Mouse (Mus musculus) thymus, postnatal 4 days (tissue): Measurements from ENCODE around the gene Senp5.
A peak's percentile ranks its signal among the peaks of the same experiment; 100 is the strongest.
"Not testable (repeated sequence)": the region's sequence is repeated elsewhere in the genome, so short reads cannot be mapped to it uniquely, and the experiment has no call there.

Experiments
- DNase-seq: peaks from one replicate; pipeline ENCODE4 v3.0.0; 2021

Gene Senp5

DNA sequence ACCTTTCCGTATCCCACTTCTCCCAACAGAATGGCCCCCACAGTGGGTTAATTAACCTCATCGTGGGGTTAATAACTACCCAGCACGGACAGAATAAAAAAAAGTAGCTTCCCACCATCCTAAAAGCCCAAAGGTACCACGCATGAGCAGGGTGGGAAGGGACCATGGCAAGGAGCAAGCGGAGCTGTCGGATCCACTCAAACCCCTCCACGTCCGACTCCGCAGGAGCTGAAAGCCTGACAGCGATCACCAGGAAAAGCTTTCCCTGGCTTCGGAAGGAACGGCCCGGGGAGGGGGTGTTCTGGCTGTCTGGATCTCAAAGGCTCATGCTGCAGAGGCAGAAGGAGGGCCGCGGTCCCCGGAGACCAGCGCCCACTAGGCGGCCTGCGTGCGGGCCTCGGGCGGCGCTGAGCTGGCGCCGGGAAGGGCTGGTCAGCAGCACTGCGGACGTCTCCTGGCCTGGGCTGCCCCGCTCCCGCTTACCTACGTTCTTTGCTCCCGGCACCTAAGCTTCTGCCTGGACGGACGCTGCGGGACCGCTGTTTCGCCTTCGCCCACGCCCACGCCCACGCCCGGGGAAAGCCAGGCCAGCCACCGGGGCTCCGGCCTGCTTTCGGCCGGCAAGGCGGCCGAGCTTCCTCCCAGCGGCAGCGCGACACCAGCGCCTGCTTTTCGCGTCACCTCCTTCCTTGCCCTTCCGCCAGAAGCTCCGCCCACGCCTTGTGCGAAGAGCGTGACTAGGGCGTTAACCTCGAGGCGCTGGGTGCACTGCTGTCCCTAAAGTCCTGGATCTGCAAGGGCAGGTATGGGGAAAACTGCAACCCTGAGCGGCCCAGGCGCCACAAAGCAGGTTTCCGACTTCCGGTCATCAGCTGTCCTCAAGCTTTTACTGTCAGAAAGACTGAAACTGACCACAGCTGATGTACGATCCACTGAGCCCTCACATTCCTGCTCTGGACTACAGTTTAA is at the start of gene Senp5:
Gene Senp5 (minus strand): TSS at position 779 of the 969 bp plus-strand sequence.
- peak; percentile 93 for DNase-seq

DNA sequence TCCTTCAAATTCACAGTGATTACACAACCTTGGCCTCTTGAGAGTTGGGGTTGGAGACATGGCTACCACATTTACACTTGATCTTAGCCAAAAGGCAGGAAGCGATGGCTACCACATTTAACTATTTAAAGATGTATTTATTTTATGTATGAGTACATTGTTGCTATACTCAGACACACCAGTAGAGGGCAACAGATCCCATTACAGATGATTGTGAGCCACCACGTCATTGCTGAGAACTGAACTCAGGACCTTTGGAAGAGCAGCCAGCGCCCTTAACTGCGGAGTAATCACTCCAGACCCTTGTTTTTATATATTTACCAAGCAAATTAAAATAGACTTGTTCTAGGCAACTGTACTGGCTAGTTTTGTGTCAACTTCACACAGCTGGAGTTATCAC is 39.3 kb upstream of the Senp5 start:
- DNase-seq, result no peak

DNA sequence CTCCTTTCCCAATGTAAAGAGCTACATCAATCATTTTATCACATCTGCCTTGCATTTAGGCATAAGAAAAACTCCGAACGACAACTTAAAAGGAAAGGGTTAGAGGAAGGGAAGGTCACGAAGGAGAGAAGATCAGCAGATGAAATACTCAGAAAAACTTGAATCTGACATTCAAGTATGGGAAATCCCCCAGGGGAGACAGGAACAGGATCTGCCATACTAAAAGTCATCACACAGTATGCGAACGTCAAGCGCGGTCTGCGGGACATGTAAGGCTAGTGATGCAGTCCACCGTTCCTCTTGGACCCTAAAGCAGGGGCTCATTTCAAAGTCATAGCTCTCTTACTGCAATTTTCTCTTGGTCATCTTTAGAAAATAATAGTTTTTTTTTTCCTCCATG is 16.6 kb upstream of the Senp5 start:
- DNase-seq, result no peak

DNA sequence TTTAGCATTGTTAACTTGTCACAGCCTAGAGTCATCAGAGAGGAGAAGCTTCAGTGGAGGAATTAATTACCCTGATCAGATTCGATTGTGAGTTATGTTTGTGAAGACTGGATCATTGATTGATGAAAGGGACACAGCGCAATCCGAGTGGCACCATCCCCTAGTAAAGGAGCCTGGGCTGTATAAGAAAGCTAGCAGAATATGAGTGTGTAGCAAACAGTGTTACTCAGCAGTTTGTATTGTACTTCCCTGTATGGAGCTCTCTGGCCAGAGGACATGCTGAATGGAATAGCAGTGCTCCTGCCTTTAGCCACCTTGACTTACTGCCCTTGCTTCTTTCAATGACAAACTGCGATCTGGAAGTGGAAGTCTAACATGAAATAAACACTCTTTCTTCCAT is 7.2 kb upstream of the Senp5 start:
- DNase-seq, result no peak

DNA sequence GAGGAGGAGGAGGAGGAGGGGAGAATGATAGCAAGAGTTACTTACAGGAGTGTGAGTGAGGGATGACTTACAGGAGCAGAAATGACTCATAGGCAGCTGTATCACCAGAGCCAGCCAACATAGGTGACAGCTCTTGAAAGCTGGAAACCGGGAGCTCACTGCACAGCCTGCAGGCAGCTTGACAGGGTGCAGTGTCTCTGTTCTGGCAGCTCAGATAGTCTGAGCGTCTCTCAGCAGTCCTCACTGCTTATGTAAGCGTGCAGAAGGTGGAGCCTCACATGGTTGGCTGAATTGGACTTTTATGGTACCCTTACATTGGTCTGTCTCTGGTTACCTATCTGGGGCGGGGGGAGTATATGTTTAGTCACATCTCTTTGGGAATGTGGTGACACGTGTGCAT is 6.8 kb upstream of the Senp5 start:
- no peak for DNase-seq

DNA sequence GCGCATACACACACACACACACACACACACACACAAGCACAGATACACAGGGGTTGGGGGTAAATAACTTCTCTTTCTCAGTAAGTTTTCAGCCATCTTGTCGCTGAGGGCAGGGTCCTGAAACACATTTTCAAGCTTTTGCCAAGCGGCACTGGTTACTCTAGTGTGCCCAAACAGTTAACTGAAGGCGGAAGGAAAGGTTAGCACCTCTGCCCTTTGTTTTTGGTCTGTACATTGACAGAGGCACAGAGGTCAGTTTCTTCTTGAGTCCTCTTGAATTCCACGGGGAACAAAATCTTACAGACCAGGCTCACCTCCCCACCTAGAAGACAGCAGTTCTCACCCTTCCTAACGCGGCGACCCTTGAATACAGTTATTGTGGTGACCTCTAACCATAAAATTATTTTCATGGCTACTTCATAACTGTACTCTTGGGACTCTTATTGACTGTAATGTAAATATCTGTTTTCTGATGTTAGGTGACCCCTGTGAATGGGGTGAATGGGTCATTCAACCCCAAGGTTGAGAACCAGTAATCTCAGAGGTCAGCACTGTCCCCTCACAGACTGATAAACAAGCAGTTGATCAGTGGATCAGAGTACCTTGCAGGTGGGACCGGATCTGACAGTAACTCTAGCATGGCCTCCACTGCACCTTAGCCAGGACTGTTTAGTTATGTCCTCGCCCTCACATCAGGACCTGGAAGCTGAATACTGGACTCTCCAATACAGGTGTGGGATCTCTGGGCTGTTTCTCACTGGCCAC is 5.6 kb upstream of the Senp5 start:
- DNase-seq, result no peak

DNA sequence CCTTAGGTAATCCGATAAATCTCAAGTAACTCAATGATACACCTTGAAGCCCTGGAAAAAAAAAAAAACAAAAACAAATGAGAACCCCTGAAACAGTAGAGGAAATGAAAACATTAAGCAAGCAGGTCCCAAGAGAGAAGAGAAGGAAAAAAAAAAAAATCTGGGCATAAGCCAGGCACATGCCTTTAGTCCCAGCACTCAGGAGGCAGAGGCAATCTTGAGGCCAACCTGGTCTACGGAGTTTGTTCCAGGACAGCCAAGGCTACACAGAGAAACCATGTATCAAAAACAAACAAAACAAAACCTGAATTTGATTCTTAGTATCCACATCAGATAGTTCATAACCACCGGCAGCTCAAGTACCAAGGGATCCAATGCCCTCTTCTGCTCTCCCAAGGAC is 1.6 kb upstream of the Senp5 start:
- no peak for DNase-seq

DNA sequence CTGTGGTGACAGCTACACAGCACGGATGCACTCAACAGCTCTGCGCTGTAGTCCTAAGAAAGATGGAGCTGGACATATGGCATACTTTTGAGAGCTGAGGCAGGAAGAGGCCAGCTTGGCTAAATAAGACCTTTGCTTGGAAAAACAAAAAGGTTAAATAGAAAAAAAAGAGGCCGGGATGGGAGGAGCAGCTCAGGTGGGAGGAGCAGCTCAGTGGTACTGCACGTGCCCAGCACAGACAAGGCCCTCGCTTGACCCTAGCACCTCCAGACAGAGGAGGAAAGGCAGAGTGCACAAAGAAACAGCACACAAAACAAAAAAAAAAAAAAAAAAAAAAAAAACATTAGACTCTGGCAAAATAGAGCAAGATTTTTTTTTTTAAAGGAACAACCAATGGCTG is 6.7 kb downstream of the Senp5 start:
- no peak for DNase-seq

DNA sequence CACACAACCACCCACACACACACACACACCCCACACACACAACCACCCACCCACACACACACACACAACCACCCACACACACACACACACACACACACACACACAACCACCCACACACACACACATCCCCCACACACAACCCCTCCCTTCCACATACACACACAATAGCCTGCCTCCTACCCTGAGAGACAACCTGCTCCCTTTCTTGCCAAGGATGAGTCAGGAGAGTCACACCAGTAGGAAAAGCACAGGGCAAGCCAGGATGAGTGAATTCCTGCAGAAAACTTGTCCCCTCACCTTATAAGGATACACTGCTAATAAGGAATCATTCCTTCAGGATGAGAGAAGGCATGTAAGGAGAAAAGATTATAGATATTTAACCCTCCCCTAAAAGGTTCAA is 9.1 kb downstream of the Senp5 start:
- no peak for DNase-seq

DNA sequence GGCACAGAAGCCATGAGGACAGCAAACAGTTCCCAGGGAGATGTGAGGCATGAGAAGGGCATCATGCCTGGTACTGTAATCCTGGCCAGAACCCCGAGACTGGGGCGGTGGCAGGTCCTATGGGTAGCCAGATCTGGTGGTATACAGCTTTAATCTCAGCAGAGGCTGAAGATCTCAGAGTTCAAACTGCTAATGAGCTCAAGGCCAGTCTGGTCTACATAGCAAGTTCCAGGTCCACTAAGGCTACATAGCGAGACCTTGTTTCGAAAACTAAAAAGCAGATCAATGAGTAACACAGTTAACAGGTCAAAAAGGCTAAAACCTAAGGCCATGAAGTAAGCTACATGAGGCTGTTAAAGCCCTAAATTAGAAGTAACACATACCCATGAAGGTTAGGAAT is 9.9 kb downstream of the Senp5 start:
- DNase-seq, result no peak

DNA sequence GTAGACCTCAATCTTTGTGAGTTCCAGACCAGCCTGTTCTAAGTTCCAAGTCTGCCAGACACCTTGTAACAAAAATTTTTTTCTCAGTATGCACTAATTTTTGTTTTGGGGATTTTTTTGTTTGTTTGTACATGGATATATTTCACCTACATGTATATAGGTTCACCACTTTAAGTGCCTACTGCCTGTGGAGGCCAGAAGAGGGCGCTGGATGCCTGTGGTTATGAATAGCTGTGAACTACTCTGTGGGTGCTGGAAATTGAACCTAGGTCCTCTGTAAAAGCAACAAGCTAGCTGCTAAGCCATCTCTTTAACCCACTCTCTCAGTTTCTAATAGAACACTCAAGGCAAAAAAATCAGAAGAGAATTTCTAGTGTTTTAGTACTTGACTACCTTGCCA is 11.0 kb downstream of the Senp5 start:
- DNase-seq, result peak; percentile 39

DNA sequence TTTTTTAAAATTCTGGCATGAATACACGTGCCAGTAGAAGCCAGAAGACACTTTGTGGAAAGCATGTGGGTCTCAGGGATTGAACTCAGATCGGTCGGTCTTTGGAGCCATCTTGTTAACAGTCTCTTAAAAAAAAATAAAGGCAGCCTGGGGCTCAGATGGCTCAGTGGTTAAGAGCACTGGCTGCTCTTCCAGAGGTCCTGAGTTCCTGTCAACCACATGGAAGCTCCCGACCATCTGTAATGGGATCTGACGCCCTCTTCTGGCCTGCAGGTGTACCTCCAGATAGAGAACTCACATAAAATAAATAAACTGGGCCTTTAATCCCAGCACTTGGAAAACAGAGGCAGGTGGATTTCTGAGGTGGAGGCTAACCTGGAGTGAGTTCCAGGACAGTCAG is 22.1 kb downstream of the Senp5 start:
- no peak for DNase-seq

DNA sequence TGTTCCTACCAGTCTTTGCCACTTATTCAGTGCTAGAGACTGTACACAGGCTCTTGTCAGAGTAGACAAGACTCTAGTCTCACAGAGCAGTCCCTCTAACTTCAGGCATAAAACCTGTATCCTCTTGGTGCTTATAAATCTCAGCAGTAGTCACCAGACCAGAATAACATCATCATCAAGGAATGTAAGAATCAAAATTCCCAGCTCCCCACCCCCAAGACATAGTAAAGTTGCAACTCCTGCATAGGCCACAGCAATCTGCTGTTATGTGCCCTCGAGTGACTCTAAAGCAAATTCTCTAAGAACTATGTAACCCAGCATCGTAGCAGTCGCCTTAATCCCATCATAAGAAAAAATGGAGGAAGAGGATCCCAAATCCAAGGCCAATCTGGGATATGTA is 23.6 kb downstream of the Senp5 start:
- no peak for DNase-seq

DNA sequence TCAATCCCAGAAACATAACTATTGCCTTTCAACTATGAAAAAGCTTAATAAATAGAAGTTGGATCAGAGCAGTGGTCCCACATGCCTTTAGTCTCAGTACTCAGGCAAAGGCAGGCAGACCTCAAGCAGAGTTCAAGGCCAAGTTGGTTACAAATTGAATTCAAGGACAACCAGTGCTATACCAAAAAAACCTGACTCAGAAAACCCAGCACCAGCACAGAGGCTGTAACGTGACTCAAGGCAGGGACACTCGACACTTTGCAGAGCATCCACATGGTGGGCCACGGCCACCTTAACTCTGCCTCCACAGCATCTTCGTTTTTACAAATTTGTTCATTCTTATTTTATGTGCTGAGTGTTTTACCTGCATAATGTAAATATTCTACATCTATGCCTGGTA is 27.8 kb downstream of the Senp5 start:
- DNase-seq, result no peak

DNA sequence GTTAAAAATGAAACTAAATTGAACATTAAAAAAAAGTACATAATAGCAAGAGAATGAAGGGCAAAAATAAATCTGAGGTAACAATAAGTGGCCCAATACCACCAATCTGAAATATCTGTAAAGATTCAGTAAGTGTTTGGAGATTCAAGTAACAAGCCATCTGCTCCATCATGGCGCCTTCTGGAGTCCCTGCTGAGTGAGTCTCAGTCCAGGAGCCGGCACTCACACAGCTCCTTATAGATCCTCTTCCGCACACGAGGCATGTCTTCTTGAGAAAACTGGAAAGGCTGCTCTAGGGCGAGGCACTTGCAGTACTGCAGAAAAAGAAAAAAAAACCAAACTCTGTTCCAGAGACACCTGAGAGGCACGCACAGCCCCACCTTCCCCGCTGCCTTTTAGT is 39.9 kb downstream of the Senp5 start:
- no peak for DNase-seq

DNA sequence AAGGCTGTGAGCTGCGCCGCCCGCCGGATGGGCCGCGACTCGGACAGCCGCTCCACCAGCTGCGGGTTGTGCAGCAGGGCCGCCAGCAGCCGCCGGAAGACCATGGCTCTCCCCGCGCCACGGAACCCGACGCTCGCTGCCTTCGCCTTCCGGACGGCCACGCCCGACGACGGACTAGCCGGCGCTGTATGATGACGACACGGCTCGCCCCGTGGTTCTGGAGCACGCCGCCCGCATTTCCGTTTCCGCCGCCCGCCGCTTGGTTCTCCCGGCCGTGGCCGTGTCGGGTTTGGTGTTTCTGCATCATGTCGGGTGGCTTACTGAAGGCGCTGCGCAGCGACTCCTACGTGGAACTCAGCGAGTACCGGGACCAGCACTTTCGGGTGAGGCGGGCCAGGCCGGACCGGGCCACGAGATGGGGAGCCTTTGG is 54.7 kb downstream of the Senp5 start, which contains the start of the genes 0610012G03Rik and Ncbp2:
Gene 0610012G03Rik (minus strand): TSS at position 150 of the 430 bp plus-strand sequence.
Gene Ncbp2 (plus strand): TSS at position 169 of the 430 bp plus-strand sequence.
- DNase-seq, result peak; percentile 98

DNA sequence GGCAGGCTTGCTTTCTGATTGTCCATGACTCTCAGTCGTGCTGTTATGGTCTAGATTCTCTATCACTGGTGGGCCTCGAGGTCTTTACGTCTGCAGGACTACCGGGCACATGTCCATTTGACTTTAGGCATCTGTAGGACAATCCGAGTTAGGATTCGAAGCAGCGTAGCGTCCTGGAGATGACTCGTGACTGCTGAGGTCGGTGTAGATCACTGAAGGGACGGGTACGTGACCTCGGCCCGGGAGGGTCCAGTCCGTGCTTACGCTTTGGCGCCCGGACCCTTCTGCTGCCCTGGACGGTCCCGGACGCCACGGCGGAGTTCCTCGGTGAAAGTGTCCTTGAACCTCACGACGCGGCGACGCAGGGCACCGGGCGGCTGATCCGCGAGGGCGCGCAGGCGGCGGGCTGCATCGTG is 55.2 kb downstream of the Senp5 start:
- DNase-seq, result no peak

DNA sequence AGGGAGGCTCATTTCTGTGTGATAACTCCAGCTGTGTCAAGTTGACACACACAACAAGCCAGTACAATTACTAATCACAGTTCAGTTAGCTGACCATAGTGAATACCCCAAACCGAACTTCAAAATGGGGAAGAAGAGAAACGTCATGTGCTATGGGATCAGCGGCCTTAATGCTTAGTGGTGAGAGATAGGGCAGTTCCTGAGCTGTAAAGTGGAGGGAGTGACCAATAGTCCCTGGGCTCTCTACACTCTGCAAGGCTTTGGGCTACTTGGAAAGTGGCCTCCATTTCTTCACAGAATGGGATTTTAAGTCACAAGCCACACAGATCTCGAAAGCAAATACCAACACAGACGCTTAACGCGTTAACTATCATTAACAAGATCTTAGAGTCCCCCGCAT is 55.8 kb downstream of the Senp5 start:
- DNase-seq, result no peak

DNA sequence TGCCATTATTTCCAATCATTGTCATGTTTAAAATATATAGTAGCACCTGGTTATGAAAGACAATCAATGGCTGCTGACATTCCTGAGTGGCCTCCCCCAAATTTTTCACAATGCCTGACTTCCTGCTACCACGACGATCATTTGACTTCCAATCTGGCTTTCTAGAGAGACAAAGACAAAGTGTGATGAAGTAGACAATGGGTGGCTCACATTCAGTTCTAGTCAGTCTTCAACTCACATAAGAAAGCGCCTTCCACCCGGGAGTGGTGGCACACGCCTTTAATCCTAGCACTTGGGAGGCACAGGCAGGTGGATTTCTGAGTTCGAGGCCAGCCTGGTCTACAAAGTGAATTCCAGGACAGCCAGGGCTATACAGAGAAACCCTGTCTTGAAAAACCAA is 57.1 kb downstream of the Senp5 start:
- DNase-seq, result not testable (repeated sequence)

DNA sequence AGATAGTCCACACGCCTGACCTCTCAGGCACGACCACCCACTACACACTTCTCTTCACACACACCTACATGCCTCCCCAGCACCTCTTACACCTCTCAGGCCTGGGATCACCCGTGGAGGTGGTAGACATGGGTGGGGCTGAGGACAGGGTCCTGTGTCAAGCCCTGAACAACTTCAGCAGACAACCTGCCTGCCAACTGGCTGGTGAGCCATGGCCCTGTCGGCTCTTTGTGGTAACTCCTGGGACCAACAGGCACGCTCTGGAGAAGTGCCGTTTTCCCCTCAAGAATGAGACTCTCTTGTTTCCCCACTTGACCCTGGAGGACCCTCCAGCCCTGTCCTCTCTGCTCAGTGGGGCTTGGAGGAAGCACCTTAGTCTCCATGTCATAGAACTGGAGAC is 57.7 kb downstream of the Senp5 start:
- no peak for DNase-seq

DNA sequence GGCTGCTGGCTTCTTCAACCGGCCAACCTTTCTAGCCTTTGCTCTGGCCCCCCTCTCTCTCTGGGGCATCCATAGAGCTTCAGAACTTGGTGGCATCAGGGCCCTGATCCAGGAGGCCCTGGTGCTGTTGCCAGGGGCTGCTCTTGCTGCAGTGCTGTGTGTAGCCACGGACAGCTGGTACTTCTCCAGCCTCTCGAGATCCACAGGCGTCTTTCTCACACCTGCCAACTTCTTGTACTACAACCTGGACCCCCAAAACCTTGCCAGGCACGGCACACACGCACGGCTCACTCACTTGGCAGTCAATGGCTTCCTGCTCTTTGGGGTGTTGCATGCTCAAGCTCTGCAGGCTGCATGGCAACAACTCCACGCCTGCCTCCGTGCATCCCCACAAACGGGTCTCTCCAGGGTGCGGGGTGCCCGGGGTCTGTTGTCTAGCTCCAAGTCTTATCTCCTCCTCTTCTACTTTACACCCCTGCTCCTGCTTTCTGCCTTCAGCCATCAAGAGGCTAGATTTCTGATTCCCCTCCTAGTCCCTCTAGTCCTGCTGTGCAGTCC is 58.3 kb downstream of the Senp5 start:
- DNase-seq, result no peak

DNA sequence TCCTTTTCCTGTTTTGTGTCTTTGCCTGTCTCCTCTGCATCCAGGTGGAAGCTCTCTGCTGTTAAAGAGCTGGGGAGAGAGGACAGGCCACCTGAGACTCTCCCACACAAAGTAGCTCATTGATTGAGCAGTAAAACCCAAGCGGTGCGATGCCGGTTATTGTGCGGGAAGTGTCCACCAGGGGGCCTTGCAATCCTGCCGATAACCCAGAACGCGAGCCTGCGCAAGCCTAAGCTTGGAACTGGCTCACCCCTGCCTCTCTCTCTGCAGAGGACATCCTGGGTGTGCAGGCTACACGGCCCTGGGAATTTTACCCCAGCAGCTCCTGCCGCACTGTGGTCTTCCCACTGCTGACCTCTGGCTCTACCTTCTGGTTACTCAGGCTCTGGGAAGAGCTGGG is 59.1 kb downstream of the Senp5 start:
- peak; percentile 92 for DNase-seq

DNA sequence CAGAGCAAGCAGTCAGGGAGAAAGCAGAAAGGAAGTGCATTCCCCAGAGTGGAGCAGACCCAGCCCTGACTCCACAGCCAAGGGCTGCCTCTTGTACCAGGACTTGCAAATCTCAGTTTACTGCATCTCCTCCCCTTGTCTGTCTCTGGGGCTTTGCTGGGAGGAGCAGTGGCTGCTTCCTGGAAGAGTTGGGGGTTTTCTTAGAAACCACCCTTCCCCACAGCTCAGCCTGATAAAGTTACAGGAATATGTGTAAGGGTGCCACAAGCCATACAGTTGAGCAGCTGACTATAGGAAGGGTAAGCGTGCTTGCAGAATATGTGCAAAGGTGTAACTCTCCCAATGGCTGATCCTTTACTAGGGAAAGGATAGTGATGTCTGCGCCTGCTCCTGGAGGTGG is 62.5 kb downstream of the Senp5 start:
- no peak for DNase-seq

DNA sequence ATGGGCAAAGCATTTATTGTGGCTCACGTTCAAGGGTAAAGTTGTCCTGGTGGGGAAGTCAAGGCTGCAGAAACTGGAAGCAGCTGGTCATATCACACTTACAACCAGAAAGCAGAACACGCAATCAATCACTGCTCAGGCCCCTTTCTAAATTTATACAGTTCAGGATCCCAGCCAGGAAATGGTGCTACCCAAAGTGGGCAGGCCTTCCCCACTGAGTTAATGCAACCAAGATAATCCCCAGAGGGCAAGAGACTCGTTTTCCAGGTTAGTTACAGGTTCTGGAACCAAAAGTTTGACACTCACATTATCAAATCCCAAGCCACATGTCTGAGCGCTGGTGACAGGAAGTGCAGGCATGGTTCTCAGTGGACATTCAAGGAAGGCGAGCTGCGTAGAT is 64.2 kb downstream of the Senp5 start:
- no peak for DNase-seq
